Mouse (Mus musculus) kidney, adult 8-10 months (tissue): ENCODE measurements at regions not wholly inside any gene's neighbourhood (a gene's known extent, or its start where the extent isn't known, plus 50 kb on each side); places are given as distances from the start of the nearest gene placed in this dataset.

ENCODE experiments used
- DNase-seq, 2 experiments: peaks; one replicate each; pipeline ENCODE4 v3.0.0; 2022

DNA sequence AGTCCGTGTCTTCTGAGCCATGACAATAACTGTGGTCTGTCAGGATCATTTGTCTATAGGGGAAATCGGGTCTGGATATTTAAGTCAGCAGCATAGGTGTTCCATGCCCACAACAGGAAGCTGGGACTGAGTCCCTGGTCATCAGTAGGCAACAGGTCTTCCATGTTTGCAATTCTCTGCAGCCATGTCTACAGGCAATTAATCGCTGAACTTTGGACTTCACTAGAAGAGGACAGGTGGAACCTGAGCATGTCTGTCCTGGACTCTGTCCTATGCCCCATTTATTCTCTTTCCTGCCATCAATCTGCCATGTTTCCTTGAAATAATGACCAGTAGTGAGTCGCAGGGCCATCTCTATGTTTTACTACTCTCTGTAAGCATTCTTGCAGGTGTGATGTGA, 54.9 kb downstream of the Cyp2d40 start:
- DNase-seq, result no peak

DNA sequence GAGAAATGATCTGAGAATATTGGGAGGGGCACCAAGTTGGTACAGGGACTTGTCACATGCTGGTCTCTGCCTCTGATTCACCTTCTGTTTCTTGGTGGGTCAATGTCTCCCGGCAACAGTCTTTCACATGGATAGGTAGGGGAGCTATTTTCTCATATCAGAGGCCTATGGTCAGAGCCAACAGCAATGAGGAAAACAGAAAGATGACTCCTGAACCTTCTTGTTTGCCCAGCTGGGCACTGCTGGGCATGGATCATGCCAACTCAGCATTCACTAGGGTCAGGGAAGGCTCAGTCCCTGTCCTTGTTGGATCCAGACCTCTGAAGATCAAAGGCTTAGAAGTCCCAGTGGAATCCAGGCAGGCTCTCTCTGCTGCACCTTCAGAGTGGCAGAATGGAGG, 56.1 kb downstream of the Cyp2d40 start:
- DNase-seq, result no peak

GRCm38 (mm10) chr15:82707221-82707620, 56.8 kb downstream of the Cyp2d40 start:
- no peak for DNase-seq

DNA sequence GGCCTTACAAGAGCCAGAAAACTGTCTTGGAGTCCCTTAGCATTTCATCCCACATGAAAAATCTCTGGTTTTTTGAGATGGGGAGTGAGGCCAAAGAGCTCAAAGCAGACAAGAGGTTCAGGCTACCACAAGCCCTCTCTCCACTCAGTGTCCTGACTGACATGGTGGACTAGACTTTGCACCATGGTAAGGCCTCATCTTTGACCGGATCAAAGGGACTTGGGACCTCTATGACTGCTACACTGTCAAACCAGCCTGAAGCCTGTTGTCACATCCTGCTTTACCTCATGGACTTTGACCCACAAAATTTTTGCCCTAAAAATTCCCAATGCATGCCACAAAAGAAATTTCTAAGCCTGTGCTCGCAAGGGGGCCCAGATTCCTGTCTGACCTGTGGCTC, 57.3 kb downstream of the Cyp2d40 start:
- DNase-seq, result no peak

- no peak for DNase-seq
Observed at GRCm38 (mm10) chr15:82702121-82702520, 61.9 kb downstream of the Cyp2d40 start.

- no peak for DNase-seq
Observed at GRCm38 (mm10) chr15:82695786-82696185, 68.2 kb downstream of the Cyp2d40 start.

- DNase-seq, result peak in 1 of 2 experiments; percentile 5
Observed at GRCm38 (mm10) chr15:82695238-82695637, 68.7 kb downstream of the Cyp2d40 start.

GRCm38 (mm10) chr15:82694529-82694928, 69.5 kb downstream of the Cyp2d40 start:
- no peak for DNase-seq

DNA sequence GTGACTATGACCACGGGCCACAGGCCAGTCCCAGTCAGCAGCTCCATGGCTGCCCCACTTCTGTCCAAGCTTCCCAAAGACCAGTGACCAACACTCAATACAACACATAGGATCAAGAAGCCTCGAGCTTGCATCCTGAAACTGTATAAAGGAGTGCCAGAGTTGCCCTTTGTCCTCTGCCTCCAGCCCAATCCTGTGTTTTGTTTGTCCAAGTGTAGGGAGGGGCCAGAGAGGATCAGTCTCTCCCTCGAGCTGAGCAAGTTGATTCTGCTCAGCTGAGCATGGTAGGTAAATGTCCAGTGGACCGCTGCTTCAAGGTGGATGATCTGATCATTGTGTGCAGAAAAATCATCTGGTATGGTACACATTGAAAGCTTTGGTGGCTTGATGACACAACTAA, 71.0 kb downstream of the Cyp2d40 start:
- DNase-seq, result no peak
